Mouse (Mus musculus) heart, adult 2 months (tissue): ENCODE measurements around the gene Hoga1.
A peak's percentile ranks its signal among the peaks of the same experiment; 100 is the strongest.

Source experiments
- CTCF ChIP-seq: fragments of 200-600 bp; IDR thresholded peaks from 2 replicates; pipeline ENCODE4 v1.8.1; 2022; ENCODE audit warnings: antibody characterized with exemption, mild to moderate bottlenecking, moderate library complexity
- EP300 ChIP-seq: fragments of 200-500 bp; IDR thresholded peaks from 2 replicates; pipeline ENCODE4 v1.6.1; 2011; ENCODE audit warnings: low read depth, low read length, control low read depth; ENCODE audit not compliant: insufficient read depth
- POLR2A ChIP-seq: fragments of 200-500 bp; IDR thresholded peaks from 2 replicates; pipeline ENCODE4 v1.6.1; 2011; ENCODE audit warnings: mild to moderate bottlenecking, low read depth, low read length, control low read depth; ENCODE audit not compliant: insufficient read depth

DNA sequence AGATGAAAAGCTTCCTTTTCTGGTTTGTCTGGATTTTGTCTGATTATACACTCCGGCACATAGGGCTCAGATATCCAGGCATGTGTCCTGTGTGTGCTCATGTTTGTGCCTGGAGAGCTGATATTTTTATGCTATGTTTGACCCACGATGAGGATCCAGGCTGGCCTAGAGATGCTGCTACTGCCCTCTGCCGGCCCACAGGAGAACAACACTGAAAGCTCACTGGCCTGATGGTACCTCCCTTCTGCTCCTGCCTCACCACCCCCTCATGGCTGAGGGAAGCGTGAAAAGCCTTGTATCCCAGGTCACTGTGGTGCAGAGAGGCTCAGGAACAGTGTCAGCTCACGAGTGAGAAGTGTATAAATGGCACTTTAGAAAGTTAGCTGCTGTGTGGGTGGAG is 19.3 kb upstream of the Hoga1 start:
- TF ChIP-seq POLR2A (no peak), CTCF (no peak; the same call in 1 of the 2 replicates), EP300 (peak; percentile 94)
